Mouse (Mus musculus) midbrain, embryonic 14.5 days (tissue): ENCODE measurements at regions not wholly inside any gene's neighbourhood (a gene's known extent, or its start where the extent isn't known, plus 50 kb on each side); places are given as distances from the start of the nearest gene placed in this dataset.
A peak's percentile ranks its signal among the peaks of the same experiment; 100 is the strongest.
"Not testable (repeated sequence)": the region's sequence is repeated elsewhere in the genome, so short reads cannot be mapped to it uniquely, and the experiment has no call there.

Experiments used
- ATAC-seq: fragments of 200-750 bp; cut with Nextera tagmentation; 2 replicates; pipeline ENCODE4 v1.8.0; 2017; ENCODE audit warnings: moderate number of reproducible peaks, moderate library complexity; ENCODE audit not compliant: low FRiP score, low TSS enrichment
- DNase-seq: peaks from one replicate; pipeline ENCODE4 v3.0.0-alpha.2; 2015
- H3K27ac ChIP-seq: fragments of 300-500 bp; sonication (generic); replicated peaks from 2 replicates; pipeline ENCODE4 v1.5.1; 2014; ENCODE audit warnings: mild to moderate bottlenecking, low read depth, low read length, moderate library complexity
- H3K27me3 ChIP-seq: fragments of 300-500 bp; sonication (generic); 2 replicates; pipeline ENCODE4 v1.6.1; 2014; ENCODE audit warnings: low read length, control low read depth, mixed read lengths; ENCODE audit not compliant: control insufficient read depth, insufficient read depth
- H3K36me3 ChIP-seq: fragments of 300-500 bp; sonication (generic); 2 replicates; pipeline ENCODE4 v1.6.1; 2014; ENCODE audit warnings: low read length, control low read depth; ENCODE audit not compliant: control insufficient read depth, insufficient read depth
- H3K4me1 ChIP-seq: fragments of 300-500 bp; sonication (generic); 2 replicates; pipeline ENCODE4 v1.6.1; 2014; ENCODE audit warnings: mild to moderate bottlenecking, antibody characterized with exemption, low read length, control low read depth; ENCODE audit not compliant: control insufficient read depth, insufficient read depth
- H3K4me2 ChIP-seq: fragments of 300-500 bp; sonication (generic); 2 replicates; pipeline ENCODE4 v1.6.1; 2014; ENCODE audit warnings: mild to moderate bottlenecking, low read length, moderate library complexity
- H3K4me3 ChIP-seq: fragments of 300-500 bp; sonication (generic); replicated peaks from 2 replicates; pipeline ENCODE4 v1.5.1; 2014; ENCODE audit warnings: low read depth, low read length
- H3K9ac ChIP-seq: fragments of 300-500 bp; sonication (generic); replicated peaks from 2 replicates; pipeline ENCODE4 v1.6.1; 2014; ENCODE audit warnings: mild to moderate bottlenecking, low read length, moderate library complexity
- H3K9me3 ChIP-seq: fragments of 300-500 bp; sonication (generic); 2 replicates; pipeline ENCODE4 v1.6.1; 2016; ENCODE audit warnings: low read length, control low read depth, mixed read lengths; ENCODE audit not compliant: control insufficient read depth
- WGBS: fragments of 180-500 bp; shearing (Covaris S2); extraction: QIAGEN DNeasy Blood & Tissue Kit; methylation state at CpG from one replicate; pipeline ENCODE4 v1.1.7; 2014; 5-methylcytosine and 5-hydroxymethylcytosine counted together

DNA sequence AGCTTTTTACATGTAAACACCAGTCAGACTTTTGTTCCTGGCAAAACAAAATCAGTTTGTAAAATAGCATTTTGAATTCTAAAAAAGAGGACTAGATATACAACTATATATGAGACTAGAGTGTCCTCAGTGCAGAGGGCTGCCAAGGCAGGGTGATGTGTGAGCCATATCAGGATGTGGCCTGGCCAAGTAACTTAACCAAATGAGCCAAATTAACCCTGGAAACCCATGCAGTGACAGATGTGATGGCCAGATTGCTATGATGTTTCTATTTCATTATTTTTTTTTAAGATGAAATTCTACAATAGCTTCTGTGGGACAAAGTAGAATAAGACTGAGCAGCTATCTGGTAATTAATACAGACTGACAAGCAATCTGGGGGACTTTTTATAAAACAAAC is 181.8 kb downstream of the Nova1 start:
- DNase-seq (no peak), ATAC-seq (no peak)
- Histone ChIP-seq H3K27me3 (no peaks in the 10 kb centered on the region), H3K9me3 (no peaks in the 10 kb centered on the region), H3K36me3 (no peaks in the 10 kb centered on the region), H3K27ac (no peak overlapping the region), H3K4me2 (no peak overlapping the region), H3K4me1 (peaks cover 20% of the 10 kb centered on the region), H3K4me3 (no peak overlapping the region), H3K9ac (no peak overlapping the region)

DNA sequence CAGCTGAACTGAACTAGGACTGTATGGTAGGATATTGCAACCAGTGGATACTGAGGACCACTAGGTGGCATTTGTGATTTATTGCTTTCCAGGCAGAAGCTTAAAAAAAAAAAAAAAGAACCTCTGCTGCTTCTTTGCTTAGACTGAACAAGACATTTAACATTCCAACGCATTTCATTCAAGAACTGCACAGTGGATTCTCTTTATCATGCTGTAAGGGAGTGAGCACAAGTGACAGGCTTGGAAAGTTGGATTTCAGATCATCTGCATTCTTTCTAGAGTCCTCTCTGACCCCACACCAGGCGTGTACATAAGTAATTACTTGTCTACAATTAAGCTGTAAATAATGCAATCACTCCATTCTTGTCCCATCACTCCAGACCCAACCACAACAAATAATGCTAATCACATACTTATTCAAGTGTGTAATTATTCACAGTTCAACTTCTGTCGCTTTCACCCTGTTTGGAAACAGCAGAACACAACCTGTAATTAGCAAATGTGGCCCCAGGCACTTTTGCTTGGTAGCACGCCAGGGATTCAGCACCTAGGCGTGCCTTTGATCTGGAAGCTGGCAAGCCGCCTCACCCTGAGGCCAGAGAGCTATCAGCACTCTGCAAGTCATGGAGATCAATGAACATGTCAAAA is 183.5 kb downstream of the Nova1 start:
- Histone ChIP-seq H3K9ac (no peak overlapping the region), H3K9me3 (no peaks in the 10 kb centered on the region), H3K36me3 (no peaks in the 10 kb centered on the region), H3K27me3 (no peaks in the 10 kb centered on the region), H3K4me3 (no peak overlapping the region), H3K4me2 (no peak overlapping the region; the same call in 1 of the 2 replicates), H3K27ac (peak overlapping the region; percentile 23; the same call in 1 of the 2 replicates), H3K4me1 (peaks cover 20% of the 10 kb centered on the region)
- DNase-seq (peak; percentile 89), ATAC-seq (peak; percentile 87)
- WGBS = 5% methylated on average over 6 of the region's 6 CpGs

DNA sequence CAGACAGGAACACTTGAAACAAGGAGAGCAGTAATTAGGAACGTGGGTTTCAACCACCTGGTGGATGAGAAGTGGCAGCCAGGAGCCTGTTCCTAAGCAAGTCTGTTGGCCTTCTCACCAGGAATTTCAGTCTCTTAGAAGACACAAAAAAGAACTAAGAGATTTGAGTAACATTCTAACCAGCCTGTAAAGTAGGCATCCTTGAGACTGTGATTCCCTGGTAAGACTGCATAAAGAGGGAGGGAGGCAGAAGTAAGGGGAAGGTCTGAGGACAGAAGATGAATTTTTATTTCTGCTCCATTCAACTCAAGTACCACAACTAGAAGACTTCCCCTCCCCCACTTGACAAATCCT is 184.0 kb downstream of the Nova1 start:
- Histone ChIP-seq H3K9me3 (no peaks in the 10 kb centered on the region), H3K27ac (peak overlapping the region; percentile 23), H3K4me1 (peaks cover 20% of the 10 kb centered on the region), H3K9ac (no peak overlapping the region), H3K27me3 (no peaks in the 10 kb centered on the region), H3K4me2 (no peak overlapping the region), H3K36me3 (no peaks in the 10 kb centered on the region), H3K4me3 (no peak overlapping the region)
- WGBS = 36% methylated on average over 1 of the region's 1 CpGs
- DNase-seq (no peak), ATAC-seq (no peak)

DNA sequence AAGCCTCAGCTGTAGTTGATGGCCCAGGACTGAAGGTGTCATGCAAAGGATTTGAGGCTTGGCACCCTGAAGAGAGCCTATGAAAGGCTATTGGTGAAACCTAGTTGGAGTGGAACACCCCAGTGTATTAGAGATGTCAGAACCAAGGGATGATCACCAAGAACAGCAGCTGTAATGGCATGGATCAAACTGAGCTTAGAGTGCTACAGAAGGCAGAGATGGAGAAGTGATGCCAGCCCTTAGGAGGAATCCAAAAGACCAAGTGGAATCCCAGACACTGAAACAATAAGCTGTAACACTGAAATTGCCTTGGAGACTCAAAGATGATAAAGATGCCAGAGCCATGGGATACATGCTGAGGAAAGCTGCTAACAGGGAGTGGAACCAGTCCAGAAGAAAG is 186.3 kb downstream of the Nova1 start:
- H3K4me3 ChIP-seq, H3K36me3 ChIP-seq, H3K27ac ChIP-seq, H3K4me2 ChIP-seq, H3K27me3 ChIP-seq, DNase-seq, ATAC-seq, H3K9ac ChIP-seq, H3K9me3 ChIP-seq: not testable (repeated sequence)
- peaks cover 20% of the 10 kb centered on the region for H3K4me1 ChIP-seq

DNA sequence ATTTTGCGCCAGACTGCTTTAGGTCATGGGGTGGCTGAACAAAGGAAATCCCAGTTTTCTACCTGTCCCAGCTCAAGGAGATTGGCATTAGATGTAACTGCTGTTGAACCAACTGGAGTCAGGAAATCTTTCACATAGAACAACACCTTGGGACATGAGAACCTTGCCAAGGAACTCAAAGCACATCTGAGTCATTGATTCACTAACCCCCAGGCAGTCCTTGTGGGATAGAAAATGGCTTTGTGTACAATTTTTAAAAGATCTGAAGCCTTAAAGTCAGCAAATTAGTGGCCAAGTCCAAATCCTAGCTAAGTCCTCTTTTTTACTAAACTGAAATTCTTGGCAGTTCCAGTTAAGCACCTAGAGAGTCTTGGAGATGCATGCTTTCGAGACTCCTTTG is 191.4 kb downstream of the Nova1 start:
- no peak overlapping the region for H3K4me2 ChIP-seq
- no peak overlapping the region for H3K27ac ChIP-seq
- H3K9me3 ChIP-seq = no peaks in the 10 kb centered on the region
- no peaks in the 10 kb centered on the region for H3K4me1 ChIP-seq
- no peak overlapping the region for H3K4me3 ChIP-seq
- H3K36me3 ChIP-seq = no peaks in the 10 kb centered on the region
- no peak for DNase-seq
- ATAC-seq = no peak
- H3K27me3 ChIP-seq = no peaks in the 10 kb centered on the region
- H3K9ac ChIP-seq = no peak overlapping the region
- WGBS = 87% methylated on average over 2 of the region's 2 CpGs

DNA sequence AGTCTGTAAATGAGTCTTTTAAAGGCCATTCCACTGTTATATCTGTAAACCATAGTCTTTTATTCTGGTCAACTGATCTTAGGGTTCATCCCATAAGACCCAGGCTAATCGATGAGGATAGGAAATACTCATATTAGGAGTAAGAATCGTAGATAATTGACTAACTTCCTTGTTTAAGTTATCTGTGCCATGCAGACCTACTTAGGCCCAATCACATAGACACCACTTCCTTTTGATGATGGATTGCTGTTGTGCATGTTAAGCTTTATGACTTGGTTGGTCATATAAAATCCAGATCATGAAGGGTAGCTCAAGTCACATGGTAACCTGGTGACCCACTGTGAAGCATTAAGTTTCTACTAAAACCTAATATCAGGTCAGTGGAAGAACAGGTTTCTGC is 207.3 kb downstream of the Nova1 start:
- no peak overlapping the region for H3K4me2 ChIP-seq
- ATAC-seq = no peak
- 98% methylated on average over 2 of the region's 2 CpGs for WGBS

DNA sequence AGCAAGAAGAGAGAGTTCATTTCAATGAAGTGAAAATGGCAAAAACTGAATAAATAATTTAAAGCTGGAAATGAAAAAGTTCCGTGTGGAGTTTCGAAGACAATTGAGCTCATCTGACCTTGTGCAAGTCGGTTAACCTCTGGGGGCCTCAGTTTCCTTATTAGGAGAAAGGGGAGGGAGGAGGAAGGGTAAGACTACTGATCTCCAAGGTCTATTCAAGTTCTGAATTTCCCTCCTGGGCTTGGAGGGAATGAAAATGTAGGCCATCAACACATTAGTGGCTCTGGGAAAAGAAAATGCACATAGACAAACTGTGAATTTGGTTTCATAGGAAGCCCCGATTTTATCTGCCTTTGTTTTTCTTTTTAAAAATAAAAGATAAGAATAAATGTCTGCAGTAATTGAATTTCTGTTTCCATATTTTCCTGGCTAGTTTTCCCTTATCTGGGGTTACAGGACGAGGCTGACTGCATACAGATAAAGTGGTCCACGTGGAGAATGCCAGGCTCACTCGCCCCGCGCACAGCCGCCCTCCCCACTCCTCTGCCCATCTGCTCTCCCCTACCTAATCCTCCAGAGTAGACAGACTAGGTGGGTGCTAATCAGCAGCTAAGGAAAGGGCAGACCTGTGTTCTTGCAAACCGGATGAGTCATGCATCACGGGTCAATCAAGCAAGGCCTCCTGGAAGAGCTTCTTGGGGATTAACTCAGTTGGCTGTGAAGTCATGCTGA is 209.0 kb downstream of the Nova1 start:
- H3K36me3 ChIP-seq = no peaks in the 10 kb centered on the region
- WGBS = 12% methylated on average over 12 of the region's 12 CpGs
- ATAC-seq (peak; percentile 84), DNase-seq (peak; percentile 47)
- no peak overlapping the region for H3K4me3 ChIP-seq
- H3K9ac ChIP-seq = no peak overlapping the region
- H3K4me2 ChIP-seq = no peak overlapping the region
- H3K27ac ChIP-seq = no peak overlapping the region; the same call in 1 of the 2 replicates
- peaks cover 10% of the 10 kb centered on the region for H3K4me1 ChIP-seq
- H3K27me3 ChIP-seq = no peaks in the 10 kb centered on the region
- no peaks in the 10 kb centered on the region for H3K9me3 ChIP-seq

More for the DNA sequence above, 207.3 kb downstream of the Nova1 start:
- Histone ChIP-seq H3K36me3 (no peaks in the 10 kb centered on the region), H3K9me3 (no peaks in the 10 kb centered on the region), H3K4me1 (peaks cover 10% of the 10 kb centered on the region), H3K4me3 (no peak overlapping the region), H3K27ac (no peak overlapping the region), H3K9ac (no peak overlapping the region), H3K27me3 (no peaks in the 10 kb centered on the region)
- DNase-seq = no peak

DNA sequence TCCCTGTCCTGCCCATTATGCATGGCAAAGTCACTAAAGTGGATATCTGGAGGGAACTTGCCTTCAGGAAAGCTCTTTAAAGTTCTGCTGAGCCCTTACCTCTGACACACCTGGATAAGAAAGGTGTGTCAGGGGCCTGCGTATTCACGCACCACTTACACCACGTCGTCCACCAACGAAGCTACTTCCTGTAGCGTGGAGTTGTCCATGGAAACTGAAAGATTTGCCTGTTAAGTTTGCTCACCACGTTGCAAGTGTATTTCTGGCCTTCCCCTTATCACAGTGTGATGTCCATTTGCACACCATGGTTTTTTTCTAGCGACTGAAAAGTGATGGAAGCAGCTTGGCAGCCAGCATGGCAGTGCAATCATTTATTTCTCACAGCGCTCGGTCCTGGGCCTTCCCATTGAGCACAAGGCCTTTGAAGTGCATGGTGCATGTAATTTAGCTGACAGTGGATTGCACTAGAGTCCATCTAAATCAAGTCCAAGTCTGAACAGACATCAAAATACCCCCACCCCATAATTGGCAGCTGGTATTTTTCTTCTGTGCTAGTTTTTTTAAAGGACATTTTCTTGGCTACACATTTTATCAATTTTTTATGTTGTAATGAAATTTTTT is 210.3 kb downstream of the Nova1 start:
- WGBS = 30% methylated on average over 10 of the region's 10 CpGs
- peak; percentile 53; the same call in 1 of the 2 replicates for ATAC-seq

DNA sequence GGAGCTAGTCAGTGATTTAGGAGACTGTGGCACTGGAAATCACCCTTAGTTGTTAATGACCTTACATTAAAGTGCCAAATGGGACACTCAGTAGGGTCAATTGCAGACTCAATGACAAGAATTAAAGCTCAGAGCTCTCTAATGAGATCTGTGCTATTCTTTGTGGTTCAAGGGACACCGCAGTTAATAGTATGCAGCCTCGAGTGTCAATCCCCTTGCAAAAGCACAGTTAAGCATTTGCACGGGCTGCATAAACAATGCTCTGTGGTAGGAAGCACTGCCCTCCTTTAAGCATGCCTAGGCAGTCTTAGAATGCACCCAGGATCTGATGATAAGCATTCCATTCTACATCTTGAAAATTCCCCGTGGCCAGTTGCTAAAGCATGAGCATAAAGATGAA is 221.5 kb downstream of the Nova1 start:
- no peak overlapping the region for H3K27ac ChIP-seq
- H3K9ac ChIP-seq = no peak overlapping the region
- H3K9me3 ChIP-seq = no peaks in the 10 kb centered on the region
- H3K4me3 ChIP-seq = no peak overlapping the region
- DNase-seq (peak; percentile 24), ATAC-seq (no peak)
- no peaks in the 10 kb centered on the region for H3K36me3 ChIP-seq
- 12% methylated on average over 4 of the region's 4 CpGs for WGBS
- no peaks in the 10 kb centered on the region for H3K27me3 ChIP-seq
- H3K4me1 ChIP-seq = no peaks in the 10 kb centered on the region
- no peak overlapping the region for H3K4me2 ChIP-seq

More for the DNA sequence above, 210.3 kb downstream of the Nova1 start:
- Histone ChIP-seq H3K9ac (no peak overlapping the region), H3K4me2 (no peak overlapping the region), H3K36me3 (no peaks in the 10 kb centered on the region), H3K9me3 (no peaks in the 10 kb centered on the region), H3K27me3 (no peaks in the 10 kb centered on the region), H3K4me1 (peaks cover 10% of the 10 kb centered on the region), H3K4me3 (no peak overlapping the region), H3K27ac (no peak overlapping the region)
- peak; percentile 65 for DNase-seq
